Mouse (Mus musculus): ENCODE measurements around the gene Gramd4. TPM values are rescaled to one million over a fixed set of nuclear protein-coding genes. Genes with fewer than 3 reads are reported as not detected.
"Not testable (repeated sequence)": the region's sequence is repeated elsewhere in the genome, so short reads cannot be mapped to it uniquely, and the experiment has no call there.

Gramd4 gene
- polyA plus RNA-seq, 1 experiment from 2014 or later: 8.9 TPM

GRCm38 (mm10) chr15:86089991-86090529, 32.6 kb downstream of the Gramd4 start:
- Histone ChIP-seq H3K9ac (ENCODE audit: low read length) (no peak overlapping the region), H3K27me3 (ENCODE audit: control insufficient read depth, insufficient read depth, low read length) (no peaks in the 10 kb centered on the region), H3K36me3 (ENCODE audit: control insufficient read depth, insufficient read depth, low read length) (no peaks in the 10 kb centered on the region), H3K4me2 (no peak overlapping the region), H3K9me3 (ENCODE audit: control insufficient read depth, low read length) (no peaks in the 10 kb centered on the region), H3K4me3 (ENCODE audit: low read depth, low read length) (no peak overlapping the region), H3K4me1 (ENCODE audit: control insufficient read depth, insufficient read depth, low read length) (peaks cover 30% of the 10 kb centered on the region), H3K27ac (ENCODE audit: low read depth, low read length) (no peak overlapping the region)
- DNase-seq (ENCODE audit: low spot score, missing footprints) (no peak), ATAC-seq (ENCODE audit: low FRiP score) (no peak)
- 62% methylated on average over 11 of the region's 11 CpGs for WGBS

- no peak overlapping the region for H3K27ac ChIP-seq (ENCODE audit: low read depth, low read length)
- no peaks in the 10 kb centered on the region for H3K27me3 ChIP-seq (ENCODE audit: control insufficient read depth, insufficient read depth, low read length)
- DNase-seq (ENCODE audit: low spot score, missing footprints): no peak
- peaks cover 25% of the 10 kb centered on the region for H3K4me1 ChIP-seq (ENCODE audit: control insufficient read depth, insufficient read depth, low read length)
- H3K9me3 ChIP-seq (ENCODE audit: control insufficient read depth, low read length): no peaks in the 10 kb centered on the region
- H3K4me2 ChIP-seq: no peak overlapping the region
- ATAC-seq (ENCODE audit: low FRiP score): no peak
- H3K36me3 ChIP-seq (ENCODE audit: control insufficient read depth, insufficient read depth, low read length): no peaks in the 10 kb centered on the region
- no peak overlapping the region for H3K9ac ChIP-seq (ENCODE audit: low read length)
- 90% methylated on average over 8 of the region's 8 CpGs for WGBS
- no peak overlapping the region for H3K4me3 ChIP-seq (ENCODE audit: low read depth, low read length)
Measured at GRCm38 (mm10) chr15:86090578-86090977, 33.1 kb downstream of the Gramd4 start.

GRCm38 (mm10) chr15:86091201-86091997, 33.9 kb downstream of the Gramd4 start:
- H3K9ac ChIP-seq (ENCODE audit: low read length): no peak overlapping the region
- H3K27ac ChIP-seq (ENCODE audit: low read depth, low read length): no peak overlapping the region
- no peaks in the 10 kb centered on the region for H3K36me3 ChIP-seq (ENCODE audit: control insufficient read depth, insufficient read depth, low read length)
- H3K27me3 ChIP-seq (ENCODE audit: control insufficient read depth, insufficient read depth, low read length): no peaks in the 10 kb centered on the region
- H3K9me3 ChIP-seq (ENCODE audit: control insufficient read depth, low read length): no peaks in the 10 kb centered on the region
- no peak for ATAC-seq (ENCODE audit: low FRiP score)
- no peak overlapping the region for H3K4me3 ChIP-seq (ENCODE audit: low read depth, low read length)
- 92% methylated on average over 23 of the region's 23 CpGs for WGBS
- H3K4me2 ChIP-seq: no peak overlapping the region
- peaks cover 16% of the 10 kb centered on the region for H3K4me1 ChIP-seq (ENCODE audit: control insufficient read depth, insufficient read depth, low read length)
- no peak for DNase-seq (ENCODE audit: low spot score, missing footprints)

- 93% methylated on average over 12 of the region's 12 CpGs for WGBS
- Histone ChIP-seq H3K4me2 (no peak overlapping the region), H3K9me3 (ENCODE audit: control insufficient read depth, low read length) (no peaks in the 10 kb centered on the region), H3K36me3 (ENCODE audit: control insufficient read depth, insufficient read depth, low read length) (no peaks in the 10 kb centered on the region), H3K9ac (ENCODE audit: low read length) (no peak overlapping the region), H3K27ac (ENCODE audit: low read depth, low read length) (no peak overlapping the region), H3K4me3 (ENCODE audit: low read depth, low read length) (no peak overlapping the region), H3K27me3 (ENCODE audit: control insufficient read depth, insufficient read depth, low read length) (no peaks in the 10 kb centered on the region), H3K4me1 (ENCODE audit: control insufficient read depth, insufficient read depth, low read length) (peaks cover 9% of the 10 kb centered on the region)
- no peak for DNase-seq (ENCODE audit: low spot score, missing footprints)
- ATAC-seq (ENCODE audit: low FRiP score): no peak
Measured at GRCm38 (mm10) chr15:86091998-86092670, 34.6 kb downstream of the Gramd4 start.

- Histone ChIP-seq H3K4me2 (no peak overlapping the region), H3K9me3 (ENCODE audit: control insufficient read depth, low read length) (no peaks in the 10 kb centered on the region), H3K27me3 (ENCODE audit: control insufficient read depth, insufficient read depth, low read length) (no peaks in the 10 kb centered on the region), H3K4me3 (ENCODE audit: low read depth, low read length) (no peak overlapping the region), H3K4me1 (ENCODE audit: control insufficient read depth, insufficient read depth, low read length) (no peaks in the 10 kb centered on the region; the same call in 1 of the 2 replicates), H3K36me3 (ENCODE audit: control insufficient read depth, insufficient read depth, low read length) (no peaks in the 10 kb centered on the region), H3K27ac (ENCODE audit: low read depth, low read length) (no peak overlapping the region), H3K9ac (ENCODE audit: low read length) (no peak overlapping the region)
- ATAC-seq (ENCODE audit: low FRiP score) (no peak), DNase-seq (ENCODE audit: low spot score, missing footprints) (no peak)
- WGBS: 96% methylated on average over 1 of the region's 1 CpGs
Measured at GRCm38 (mm10) chr15:86093236-86093635, 35.7 kb downstream of the Gramd4 start.

GRCm38 (mm10) chr15:86094324-86095121, 37.0 kb downstream of the Gramd4 start:
- H3K4me2 ChIP-seq: no peak overlapping the region
- no peaks in the 10 kb centered on the region for H3K4me1 ChIP-seq (ENCODE audit: control insufficient read depth, insufficient read depth, low read length)
- no peaks in the 10 kb centered on the region for H3K27me3 ChIP-seq (ENCODE audit: control insufficient read depth, insufficient read depth, low read length)
- no peak overlapping the region for H3K27ac ChIP-seq (ENCODE audit: low read depth, low read length)
- no peak for DNase-seq (ENCODE audit: low spot score, missing footprints)
- H3K9ac ChIP-seq (ENCODE audit: low read length): no peak overlapping the region
- H3K4me3 ChIP-seq (ENCODE audit: low read depth, low read length): no peak overlapping the region
- no peaks in the 10 kb centered on the region for H3K36me3 ChIP-seq (ENCODE audit: control insufficient read depth, insufficient read depth, low read length)
- 78% methylated on average over 10 of the region's 10 CpGs for WGBS
- ATAC-seq (ENCODE audit: low FRiP score): no peak
- no peaks in the 10 kb centered on the region for H3K9me3 ChIP-seq (ENCODE audit: control insufficient read depth, low read length)

- DNase-seq (ENCODE audit: low spot score, missing footprints) (no peak), ATAC-seq (ENCODE audit: low FRiP score) (no peak)
- 93% methylated on average over 17 of the region's 17 CpGs for WGBS
- Histone ChIP-seq H3K36me3 (ENCODE audit: control insufficient read depth, insufficient read depth, low read length) (no peaks in the 10 kb centered on the region), H3K4me2 (no peak overlapping the region), H3K4me1 (ENCODE audit: control insufficient read depth, insufficient read depth, low read length) (no peaks in the 10 kb centered on the region), H3K27ac (ENCODE audit: low read depth, low read length) (no peak overlapping the region), H3K4me3 (ENCODE audit: low read depth, low read length) (no peak overlapping the region), H3K9ac (ENCODE audit: low read length) (no peak overlapping the region), H3K27me3 (ENCODE audit: control insufficient read depth, insufficient read depth, low read length) (no peaks in the 10 kb centered on the region), H3K9me3 (ENCODE audit: control insufficient read depth, low read length) (no peaks in the 10 kb centered on the region)
Measured at GRCm38 (mm10) chr15:86095722-86096603, 38.5 kb downstream of the Gramd4 start.

GRCm38 (mm10) chr15:86096604-86097020, 39.1 kb downstream of the Gramd4 start:
- not testable (repeated sequence) for DNase-seq (ENCODE audit: low spot score, missing footprints); H3K4me2 ChIP-seq; H3K9me3 ChIP-seq (ENCODE audit: control insufficient read depth, low read length); H3K4me3 ChIP-seq (ENCODE audit: low read depth, low read length); H3K27me3 ChIP-seq (ENCODE audit: control insufficient read depth, insufficient read depth, low read length); H3K27ac ChIP-seq (ENCODE audit: low read depth, low read length); H3K36me3 ChIP-seq (ENCODE audit: control insufficient read depth, insufficient read depth, low read length); H3K9ac ChIP-seq (ENCODE audit: low read length); H3K4me1 ChIP-seq (ENCODE audit: control insufficient read depth, insufficient read depth, low read length); ATAC-seq (ENCODE audit: low FRiP score)
- WGBS: 91% methylated on average over 5 of the region's 5 CpGs

Data from midbrain, embryonic 11.5 days (tissue).